Mouse (Mus musculus) hematopoietic stem cell, adult 5-6 weeks (primary cell): ENCODE data around the gene Olfr1223. TPM values are rescaled to one million over a fixed set of nuclear protein-coding genes. Genes with fewer than 3 reads are reported as not detected.
"Not testable (repeated sequence)": the region's sequence is repeated elsewhere in the genome, so short reads cannot be mapped to it uniquely, and the experiment has no call there.

Source experiments
- ATAC-seq, 2 experiments: fragments of 125-278 bp in 1 of 2; replicated peaks in 1 of 2; 2 replicates each; pipeline ENCODE4 v1.8.0; 2016 to 2017; ENCODE audit warnings: inconsistent platforms in 2 of 2, mild to moderate bottlenecking in 2 of 2, moderate number of reproducible peaks in 2 of 2, low read depth in 1 of 2, moderate TSS enrichment in 1 of 2; ENCODE audit not compliant: low FRiP score in 2 of 2, poor library complexity in 2 of 2, severe bottlenecking in 2 of 2, insufficient read depth in 1 of 2, low TSS enrichment in 1 of 2
- total RNA-seq: library from RNA; stranded (forward); fragments of 172-1452, 232-1000 nt; gene quantifications from 2 replicates; pipeline ENCODE4 v1.2.3, GENCODE M21; 2017

The Olfr1223 gene
- total RNA-seq, result not detected in 2 replicates

DNA sequence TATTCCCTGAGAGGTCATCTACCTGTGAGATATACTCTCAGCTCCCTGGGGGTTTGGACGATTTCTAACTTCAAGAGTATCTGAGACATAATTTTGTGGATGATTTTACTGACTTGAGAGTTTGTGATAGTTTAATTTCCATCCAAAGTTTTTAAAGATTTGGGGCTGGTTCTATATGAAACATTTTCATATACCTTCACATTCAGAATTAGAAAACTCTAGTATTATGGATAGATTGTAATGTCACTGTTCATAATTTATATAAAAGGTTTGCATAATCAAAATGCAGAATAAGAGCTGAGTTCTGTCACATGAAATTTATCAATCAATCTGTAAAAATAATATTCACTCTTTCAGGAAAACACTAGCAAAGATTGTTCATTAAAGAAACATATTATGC is at the start of gene Olfr1223:
Gene Olfr1223 (minus strand): TSS at position 101 of the 400 bp plus-strand sequence.
- no peak for ATAC-seq

DNA sequence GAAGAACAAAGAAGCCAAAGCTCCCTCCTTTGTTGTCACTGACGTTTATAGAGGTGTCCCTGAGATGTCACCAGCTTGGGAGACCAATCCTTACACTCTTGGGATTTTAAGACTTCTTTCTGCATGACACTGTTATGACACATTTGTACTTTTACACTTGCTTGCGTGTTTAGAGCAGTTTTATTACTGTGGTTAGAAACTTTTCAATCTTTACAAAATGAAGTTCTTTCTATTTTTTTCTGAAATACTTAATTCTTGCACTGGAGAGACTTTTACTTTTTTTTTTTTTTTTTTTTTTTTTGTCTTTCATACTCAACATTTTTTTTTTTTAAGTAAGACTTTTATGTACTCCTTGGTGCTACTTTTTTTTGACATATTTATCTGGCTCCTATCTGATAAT is 48.6 kb upstream of the Olfr1223 start, which contains the start of gene Olfr1226:
Gene Olfr1226 (minus strand): TSS at position 101 of the 400 bp plus-strand sequence.
- no peak for ATAC-seq

DNA sequence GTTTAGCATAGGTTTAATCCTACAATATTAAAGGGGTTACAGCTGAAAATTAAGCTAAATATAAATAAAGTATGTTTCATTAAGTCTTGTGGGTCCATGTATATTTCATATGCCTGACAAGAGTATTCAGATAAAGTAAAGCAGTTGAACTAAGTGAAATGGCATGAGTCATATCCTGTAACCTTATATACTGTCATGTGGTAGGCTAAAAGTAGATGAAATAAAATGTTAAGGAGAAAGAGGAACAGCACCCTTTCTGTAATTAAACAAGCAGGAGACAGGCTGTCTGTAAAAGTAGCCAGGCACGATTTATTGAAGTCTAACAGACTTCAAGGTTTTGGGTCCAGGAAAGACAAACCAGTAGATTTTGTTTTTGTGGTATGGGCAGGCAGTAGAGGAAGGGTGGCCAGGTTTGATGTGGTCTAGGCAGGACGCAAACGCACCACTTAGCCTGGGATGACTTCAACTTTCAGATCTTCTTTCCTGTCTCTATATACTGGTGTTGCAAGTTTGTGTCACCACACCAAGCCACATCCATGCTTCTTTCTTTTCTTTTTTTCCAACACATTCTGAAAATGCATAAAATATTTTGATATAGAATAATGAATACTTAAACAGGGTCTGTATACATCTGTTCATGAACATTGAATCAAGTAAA is 45.1 kb upstream of the Olfr1223 start:
- ATAC-seq, result no peak; a peak in 1 of 4 replicates

DNA sequence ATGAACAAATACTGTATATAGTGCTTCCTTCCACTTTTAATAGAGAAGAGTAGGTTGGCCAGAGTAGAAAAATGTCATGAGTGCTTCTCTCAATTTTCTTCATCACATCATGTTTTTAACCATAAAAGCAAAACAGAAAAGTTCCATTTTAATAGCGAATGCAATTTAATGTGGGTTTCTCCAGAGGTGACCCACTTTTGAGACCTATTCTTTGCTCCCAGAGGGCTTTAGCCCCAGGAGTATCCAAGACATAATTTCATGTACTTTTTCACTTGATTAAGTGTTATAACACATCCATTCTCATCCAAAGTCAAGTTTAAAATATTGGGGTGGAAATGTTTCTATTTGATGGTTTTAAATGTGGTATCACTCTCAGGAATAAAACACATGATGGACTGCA is 23.2 kb upstream of the Olfr1223 start, which contains the start of gene Olfr1225:
Gene Olfr1225 (minus strand): TSS at position 101 of the 400 bp plus-strand sequence.
- ATAC-seq, result no peak

DNA sequence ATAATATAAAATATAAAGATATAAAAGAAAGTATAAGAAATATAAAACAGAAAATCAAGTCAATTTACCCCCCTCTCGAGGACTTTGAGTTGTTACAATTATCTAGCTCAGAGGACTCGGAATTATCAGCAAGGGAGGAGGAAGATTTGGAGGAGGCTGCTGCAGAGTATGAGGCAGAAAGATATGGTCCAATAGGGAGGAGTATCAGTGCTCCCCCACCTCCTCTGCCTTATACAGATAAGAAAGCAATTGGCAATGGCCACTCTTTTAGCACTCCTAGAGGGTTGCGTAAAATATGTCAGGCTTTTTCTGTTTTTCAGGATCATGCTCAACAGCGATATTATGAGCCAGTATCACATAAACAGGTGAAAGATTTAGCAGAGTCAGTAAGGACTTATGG is 13.4 kb upstream of the Olfr1223 start:
- ATAC-seq, result not testable (repeated sequence)

DNA sequence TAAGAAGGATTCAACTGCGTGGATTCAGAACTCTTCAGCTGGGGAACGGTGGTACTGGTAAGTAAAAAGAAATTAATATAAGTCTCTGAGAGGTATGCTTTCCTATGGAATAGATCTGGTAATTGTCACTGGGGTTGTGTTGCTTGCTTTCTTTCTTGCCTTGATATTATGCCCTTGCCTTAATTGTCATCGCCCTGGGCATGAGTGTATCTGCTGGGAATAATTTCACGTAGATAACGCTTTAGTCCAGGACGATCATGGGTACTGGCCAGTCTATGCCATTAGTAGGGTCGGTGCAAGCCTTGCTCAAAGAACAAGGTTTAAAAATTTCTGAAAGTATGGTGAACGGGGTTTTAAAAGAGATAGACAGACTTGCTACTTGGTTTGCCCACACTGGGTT is 12.6 kb upstream of the Olfr1223 start, which contains the start of gene Olfr1224-ps1:
Gene Olfr1224-ps1 (minus strand): TSS at position 101 of the 400 bp plus-strand sequence.
- ATAC-seq, result not testable (repeated sequence)

DNA sequence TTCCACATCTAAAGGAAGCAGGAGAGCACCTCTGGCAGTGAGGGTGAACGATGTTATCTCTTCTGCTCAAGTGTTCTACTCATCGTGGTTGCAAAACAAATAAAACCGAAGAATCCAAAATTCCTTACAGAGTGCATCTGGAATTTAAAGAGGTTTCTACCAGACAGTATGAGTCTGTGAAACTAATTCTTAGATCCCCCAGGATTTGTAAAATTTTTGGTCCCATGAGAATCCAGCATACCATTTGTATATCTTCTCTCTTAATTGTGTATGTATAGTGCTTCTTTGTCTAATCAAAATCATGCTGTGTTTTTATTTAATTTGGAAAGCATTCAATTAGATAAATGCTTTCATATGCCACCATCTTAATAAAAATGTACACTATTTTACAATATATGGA is 18.4 kb downstream of the Olfr1223 start, which contains the start of gene Olfr1222:
Gene Olfr1222 (minus strand): TSS at position 101 of the 400 bp plus-strand sequence.
- ATAC-seq, result no peak

DNA sequence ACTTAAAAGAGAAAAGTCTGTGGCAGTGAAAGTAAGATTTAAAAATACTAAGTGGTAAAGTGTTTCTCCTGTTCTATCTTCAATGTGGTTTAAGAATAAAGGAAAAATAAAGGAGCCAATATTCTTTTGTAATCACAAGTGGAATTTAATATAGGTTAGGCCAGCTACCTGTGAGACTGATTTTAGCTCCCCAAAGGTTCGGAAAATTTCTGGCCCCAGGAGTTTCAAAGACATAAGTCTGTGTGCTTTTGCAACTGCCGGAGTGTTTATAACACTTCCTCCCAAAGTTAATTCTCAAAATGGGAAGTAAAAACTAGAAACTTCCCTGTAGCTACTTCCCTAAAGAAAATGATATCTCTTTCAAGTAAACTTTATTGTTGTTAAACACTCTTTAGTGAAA is 34.2 kb downstream of the Olfr1223 start, which contains the start of gene Olfr1221:
Gene Olfr1221 (minus strand): TSS at position 101 of the 400 bp plus-strand sequence.
- ATAC-seq, result no peak

DNA sequence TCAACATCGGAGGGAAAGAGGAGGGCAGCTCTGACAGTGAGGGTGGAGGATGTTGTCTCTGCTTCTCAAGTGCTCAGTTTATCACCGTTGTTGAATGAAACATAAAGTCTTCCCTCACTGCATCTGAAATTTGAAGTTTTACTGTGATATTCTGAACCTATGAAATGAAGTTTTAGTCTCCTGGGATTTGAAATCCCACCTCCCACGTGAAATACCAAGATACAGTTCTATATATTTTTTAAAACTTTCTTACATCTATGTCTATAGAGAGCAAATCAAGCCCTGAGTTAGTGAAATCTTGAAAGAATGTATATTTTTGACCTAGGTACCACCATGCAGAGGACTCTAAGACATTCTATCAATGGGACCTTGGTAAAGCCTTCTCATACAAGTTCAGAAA is 44.6 kb downstream of the Olfr1223 start, which contains the start of gene Olfr1220:
Gene Olfr1220 (minus strand): TSS at position 101 of the 400 bp plus-strand sequence.
- no peak for ATAC-seq

DNA sequence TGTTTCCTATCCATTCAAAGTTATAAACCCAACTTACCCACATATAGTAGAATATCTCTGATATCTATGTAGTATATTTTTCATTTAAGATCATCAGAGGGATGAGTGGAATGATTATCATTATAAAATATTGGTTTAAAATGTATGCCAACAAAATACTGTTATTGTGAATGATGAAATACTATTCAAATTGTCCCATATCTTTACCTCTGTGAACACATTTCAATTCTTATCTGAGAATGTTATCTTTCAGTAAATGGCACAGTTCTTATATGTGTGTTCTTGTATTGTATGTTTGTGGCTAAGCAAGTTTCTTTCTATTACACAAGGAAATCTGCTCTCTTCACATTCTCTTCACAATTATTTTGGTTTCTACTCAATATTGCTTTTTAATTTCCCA is 45.7 kb downstream of the Olfr1223 start:
- ATAC-seq, result no peak

DNA sequence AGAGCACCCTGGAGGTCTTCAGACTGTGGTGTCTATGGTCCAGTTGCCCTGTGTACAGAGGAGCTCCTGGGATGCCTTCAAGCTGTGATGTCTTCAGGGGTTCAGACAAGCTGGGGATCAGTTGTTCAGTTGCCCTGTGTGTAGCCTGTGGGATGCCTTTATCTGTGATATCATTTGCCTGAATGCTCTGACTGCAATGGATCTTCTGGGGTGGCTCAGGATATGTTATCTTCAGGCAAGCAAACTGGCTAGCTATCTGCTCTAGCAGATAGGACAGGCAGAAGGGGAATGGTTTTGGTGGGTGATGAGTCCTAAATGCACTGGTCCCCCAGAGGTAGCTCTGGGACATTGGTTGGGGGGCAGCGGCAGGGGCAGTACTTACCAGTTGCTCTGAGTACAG is 57.5 kb downstream of the Olfr1223 start:
- no peak for ATAC-seq

Other genes starting within 250 kb of the Olfr1223 start
- not detected in 2 replicates for gene Olfr1208, start 249.2 kb downstream of the Olfr1223 start, total RNA-seq
- not detected in 2 replicates for gene Olfr1209, start 236.4 kb downstream of the Olfr1223 start, total RNA-seq
- gene Olfr1211, start 213.4 kb downstream of the Olfr1223 start, total RNA-seq, result not detected in 2 replicates
- not detected in 2 replicates for gene Olfr1212, start 197.6 kb downstream of the Olfr1223 start, total RNA-seq
- gene Gm13762, start 171.3 kb downstream of the Olfr1223 start, total RNA-seq, result not detected in 2 replicates
- not detected in 2 replicates for gene Olfr1214, start 158.9 kb downstream of the Olfr1223 start, total RNA-seq
- gene Olfr1215, start 144.6 kb downstream of the Olfr1223 start, total RNA-seq, result not detected in 2 replicates
- gene Olfr1216, start 133.2 kb downstream of the Olfr1223 start, total RNA-seq, result not detected in 2 replicates
- gene Olfr1217, start 119.5 kb downstream of the Olfr1223 start, total RNA-seq, result not detected in 2 replicates
- gene Olfr1218, start 90.4 kb downstream of the Olfr1223 start, total RNA-seq, result not detected in 2 replicates
- not detected in 2 replicates for gene Olfr1219, start 68.0 kb downstream of the Olfr1223 start, total RNA-seq
- gene Olfr1220, start 44.7 kb downstream of the Olfr1223 start, total RNA-seq, result not detected in 2 replicates
- gene Olfr1221, start 34.3 kb downstream of the Olfr1223 start, total RNA-seq, result not detected in 2 replicates
- not detected in 2 replicates for gene Olfr1222, start 18.5 kb downstream of the Olfr1223 start, total RNA-seq
- gene Olfr1224-ps1, start 12.5 kb upstream of the Olfr1223 start, total RNA-seq, result not detected in 2 replicates
- gene Olfr1225, start 23.1 kb upstream of the Olfr1223 start, total RNA-seq, result not detected in 2 replicates
- gene Olfr1226, start 48.5 kb upstream of the Olfr1223 start, total RNA-seq, result not detected in 2 replicates
- not detected in 2 replicates for gene Olfr1228, start 102.5 kb upstream of the Olfr1223 start, total RNA-seq
- not detected in 2 replicates for gene Olfr1229, start 136.5 kb upstream of the Olfr1223 start, total RNA-seq
- gene Olfr1230, start 145.7 kb upstream of the Olfr1223 start, total RNA-seq, result not detected in 2 replicates
- gene Olfr1231, start 155.5 kb upstream of the Olfr1223 start, total RNA-seq, result not detected in 2 replicates
- gene Olfr1232, start 178.1 kb upstream of the Olfr1223 start, total RNA-seq, result not detected in 2 replicates
- gene Olfr1233, start 190.8 kb upstream of the Olfr1223 start, total RNA-seq, result not detected in 2 replicates
- gene Olfr1234, start 213.3 kb upstream of the Olfr1223 start, total RNA-seq, result not detected in 2 replicates